Mouse (Mus musculus) erythroblast, embryonic 14.5 days (primary cell): ENCODE measurements around the gene AC109138.7. TPM values are rescaled to one million over a fixed set of nuclear protein-coding genes. Genes with fewer than 3 reads are reported as not detected.

Source experiments
- H3K27me3 ChIP-seq: 2 replicates; pipeline ENCODE4 v1.6.1; 2012; ENCODE audit warnings: inconsistent platforms; ENCODE audit not compliant: control insufficient read depth
- H3K36me3 ChIP-seq: 2 replicates; pipeline ENCODE4 v1.6.1; 2012; ENCODE audit warnings: mild to moderate bottlenecking, inconsistent platforms; ENCODE audit not compliant: control insufficient read depth
- H3K4me1 ChIP-seq: 2 replicates; pipeline ENCODE4 v1.6.1; 2012; ENCODE audit warnings: inconsistent platforms; ENCODE audit not compliant: control insufficient read depth
- H3K4me3 ChIP-seq: replicated peaks from 2 replicates; pipeline ENCODE3; 2012; ENCODE audit warnings: moderate library complexity, mild to moderate bottlenecking, inconsistent platforms
- H3K9me3 ChIP-seq: 2 replicates; pipeline ENCODE4 v1.6.1; 2012; ENCODE audit warnings: low read length, inconsistent platforms, mixed read lengths; ENCODE audit not compliant: control insufficient read depth
- GATA1 ChIP-seq: IDR thresholded peaks from 2 replicates; pipeline ENCODE4 v1.6.1; 2012; ENCODE audit warnings: low read length, inconsistent platforms, mixed read lengths
- TAL1 ChIP-seq: IDR thresholded peaks from 3 replicates; pipeline ENCODE4 v1.6.1; 2012; ENCODE audit warnings: low read length, inconsistent platforms, mixed read lengths
- polyA plus RNA-seq: library from polyadenylated mRNA; stranded (reverse); fragments of >175 nt; gene quantifications from 2 replicates; pipeline ENCODE4 v1.2.3, GENCODE M21; 2012

The AC109138.7 gene
- 0.22 TPM in 1 of 2 replicates, not detected in the other for polyA plus RNA-seq

- Histone ChIP-seq H3K9me3 (peaks cover 7% of the 10 kb centered on the region; the same call in 1 of the 2 replicates), H3K4me3 (peak within 1 kb of the TSS; percentile 46), H3K4me1 (peaks cover 7% of the 10 kb centered on the region), H3K27me3 (peaks cover 97% of the 10 kb centered on the region), H3K36me3 (no peaks in the 10 kb centered on the region)
- TF ChIP-seq TAL1: no peak
- TF ChIP-seq GATA1: no peak
Measured at GRCm38 (mm10) chr19:4214071-4214770, at the start of gene AC109138.7, which contains the start of gene Clcf1. TSS of gene AC109138.7 (plus strand) at chr19:4214357. TSS of gene Clcf1 (plus strand) at chr19:4214238.

- H3K4me3 ChIP-seq: no peak overlapping the region
- peaks cover 23% of the 10 kb centered on the region for H3K36me3 ChIP-seq
- peaks cover 61% of the 10 kb centered on the region for H3K4me1 ChIP-seq
- no peak for TF ChIP-seq TAL1
- no peak for TF ChIP-seq GATA1
- no peaks in the 10 kb centered on the region; the same call in 1 of the 2 replicates for H3K9me3 ChIP-seq
- H3K27me3 ChIP-seq: no peaks in the 10 kb centered on the region
Measured at GRCm38 (mm10) chr19:4164721-4165120, 49.4 kb upstream of the AC109138.7 start.

GRCm38 (mm10) chr19:4166678-4167476, 47.3 kb upstream of the AC109138.7 start:
- Histone ChIP-seq H3K9me3 (no peaks in the 10 kb centered on the region; the same call in 1 of the 2 replicates), H3K4me1 (peaks cover 69% of the 10 kb centered on the region), H3K4me3 (no peak overlapping the region), H3K36me3 (peaks cover 4% of the 10 kb centered on the region), H3K27me3 (peaks cover 6% of the 10 kb centered on the region)
- TF ChIP-seq TAL1 (no peak), GATA1 (no peak)

- Histone ChIP-seq H3K36me3 (no peaks in the 10 kb centered on the region), H3K9me3 (no peaks in the 10 kb centered on the region; the same call in 1 of the 2 replicates), H3K4me3 (peak overlapping the region; percentile 77), H3K27me3 (peaks cover 6% of the 10 kb centered on the region), H3K4me1 (peaks cover 53% of the 10 kb centered on the region)
- no peak for TF ChIP-seq GATA1
- no peak for TF ChIP-seq TAL1
Measured at GRCm38 (mm10) chr19:4169378-4169784, 44.8 kb upstream of the AC109138.7 start.

- TF ChIP-seq TAL1 (no peak), GATA1 (no peak)
- Histone ChIP-seq H3K9me3 (no peaks in the 10 kb centered on the region; the same call in 1 of the 2 replicates), H3K36me3 (no peaks in the 10 kb centered on the region), H3K4me3 (peak overlapping the region; percentile 77), H3K4me1 (peaks cover 51% of the 10 kb centered on the region), H3K27me3 (peaks cover 10% of the 10 kb centered on the region)
Measured at GRCm38 (mm10) chr19:4169810-4170209, 44.3 kb upstream of the AC109138.7 start.

- Histone ChIP-seq H3K36me3 (no peaks in the 10 kb centered on the region), H3K4me1 (peaks cover 55% of the 10 kb centered on the region), H3K27me3 (peaks cover 19% of the 10 kb centered on the region), H3K9me3 (no peaks in the 10 kb centered on the region; the same call in 1 of the 2 replicates), H3K4me3 (no peak overlapping the region)
- no peak for TF ChIP-seq GATA1
Measured at GRCm38 (mm10) chr19:4170723-4171392, 43.3 kb upstream of the AC109138.7 start.

GRCm38 (mm10) chr19:4171393-4172290, 42.5 kb upstream of the AC109138.7 start:
- H3K36me3 ChIP-seq: no peaks in the 10 kb centered on the region
- TF ChIP-seq TAL1: no peak
- no peak for TF ChIP-seq GATA1
- H3K4me3 ChIP-seq: no peak overlapping the region
- H3K9me3 ChIP-seq: no peaks in the 10 kb centered on the region; the same call in 1 of the 2 replicates
- H3K27me3 ChIP-seq: peaks cover 23% of the 10 kb centered on the region
- peaks cover 52% of the 10 kb centered on the region for H3K4me1 ChIP-seq

GRCm38 (mm10) chr19:4172925-4173324, 41.2 kb upstream of the AC109138.7 start:
- Histone ChIP-seq H3K4me3 (no peak overlapping the region), H3K9me3 (no peaks in the 10 kb centered on the region; the same call in 1 of the 2 replicates), H3K4me1 (peaks cover 44% of the 10 kb centered on the region), H3K27me3 (peaks cover 29% of the 10 kb centered on the region), H3K36me3 (no peaks in the 10 kb centered on the region)
- TF ChIP-seq GATA1 (no peak), TAL1 (no peak)
